Mouse (Mus musculus): Measurements from ENCODE around the gene Rnf114.

DNA sequence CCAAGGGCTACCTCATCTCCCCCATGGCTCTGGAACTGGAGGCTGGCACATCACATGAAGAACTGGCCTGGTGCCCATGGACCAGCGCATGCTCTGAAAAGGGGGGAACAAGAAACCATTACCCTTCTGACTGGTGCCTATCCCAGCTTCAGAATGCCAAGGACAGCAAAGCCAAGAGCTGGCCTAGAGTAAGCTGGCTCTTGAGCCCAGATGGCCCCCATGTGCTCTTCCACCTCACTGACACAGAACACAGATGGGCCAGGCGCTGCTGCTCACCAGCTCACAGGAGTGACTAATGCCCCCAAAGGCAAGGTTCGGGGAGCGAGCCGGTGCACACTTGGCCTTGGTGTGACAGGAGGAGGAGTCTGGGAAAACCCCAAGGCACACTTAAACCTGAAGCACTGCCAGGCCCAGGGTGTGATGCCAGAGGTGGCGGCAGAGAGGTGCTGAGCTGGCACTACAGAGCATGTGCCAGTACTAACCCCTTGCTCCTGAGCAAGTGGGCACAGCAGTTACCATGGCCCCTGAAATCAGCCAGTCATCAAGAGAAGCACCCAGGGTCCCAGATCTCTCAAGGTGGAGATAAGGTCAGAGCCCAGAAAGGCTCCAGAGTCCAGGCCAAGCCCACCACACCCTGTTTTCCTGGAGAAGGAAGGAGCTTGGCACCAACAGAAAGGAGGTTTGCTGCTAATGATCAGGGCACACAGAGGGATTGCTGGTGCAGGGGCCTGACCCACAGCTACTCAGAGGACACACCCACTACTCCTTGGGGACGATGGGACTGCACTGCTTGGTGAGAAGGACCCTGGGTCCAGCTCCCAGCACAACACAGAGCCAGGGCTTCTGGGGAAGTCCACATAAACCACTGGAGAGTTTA is 6.7 kb upstream of the Rnf114 start:
- TF ChIP-seq CTCF (IDR thresholded peaks at IDR 0.05; ENCODE audit: control insufficient read depth, insufficient read depth, low read length) (no peak), POLR2A (IDR thresholded peaks at IDR 0.05; ENCODE audit: borderline replicate concordance, control insufficient read depth, low read depth, low read length) (no peak)
